Mouse (Mus musculus): Measurements from ENCODE around the gene Atrnl1. TPM values are rescaled to one million over a fixed set of nuclear protein-coding genes. Genes with fewer than 3 reads are reported as not detected.
A peak's percentile ranks its signal among the peaks of the same experiment; 100 is the strongest.

Atrnl1 gene
- polyA plus RNA-seq, 1 experiment = 35.9 TPM

- DNase-seq (ENCODE audit: extremely low spot score in 1 of 2, low spot score in 1 of 2) = peak in 1 of 2 experiments; percentile 52
These were observed 289.2 kb downstream of the Atrnl1 start for GRCm38 (mm10) chr19:57900037-57900436.

GRCm38 (mm10) chr19:57909466-57909865, 298.6 kb downstream of the Atrnl1 start:
- no peak for DNase-seq (ENCODE audit: extremely low spot score in 1 of 2, low spot score in 1 of 2)

GRCm38 (mm10) chr19:57910650-57911049, 299.8 kb downstream of the Atrnl1 start:
- DNase-seq (ENCODE audit: extremely low spot score in 1 of 2, low spot score in 1 of 2) = no peak

DNA sequence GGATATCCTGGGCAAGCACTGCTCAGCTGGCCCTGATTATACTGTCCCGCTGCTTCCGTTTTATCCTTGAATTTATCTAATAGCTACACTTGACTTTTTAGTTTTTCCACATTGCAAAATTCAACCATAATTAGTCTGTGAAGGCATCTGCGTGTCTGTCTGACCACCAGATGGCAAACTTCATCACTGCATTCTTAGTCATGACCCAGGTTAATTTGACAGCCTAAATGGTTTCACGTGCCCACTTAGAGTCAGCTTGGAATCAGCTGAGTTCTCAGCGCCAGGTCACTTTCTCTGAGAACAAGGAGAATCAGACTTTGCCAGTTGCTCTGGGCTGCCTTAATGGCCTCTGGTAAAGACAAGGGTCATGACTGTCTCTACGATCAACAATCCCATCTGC, 305.5 kb downstream of the Atrnl1 start:
- peak in 1 of 2 experiments; percentile 34 for DNase-seq (ENCODE audit: extremely low spot score in 1 of 2, low spot score in 1 of 2)

DNA sequence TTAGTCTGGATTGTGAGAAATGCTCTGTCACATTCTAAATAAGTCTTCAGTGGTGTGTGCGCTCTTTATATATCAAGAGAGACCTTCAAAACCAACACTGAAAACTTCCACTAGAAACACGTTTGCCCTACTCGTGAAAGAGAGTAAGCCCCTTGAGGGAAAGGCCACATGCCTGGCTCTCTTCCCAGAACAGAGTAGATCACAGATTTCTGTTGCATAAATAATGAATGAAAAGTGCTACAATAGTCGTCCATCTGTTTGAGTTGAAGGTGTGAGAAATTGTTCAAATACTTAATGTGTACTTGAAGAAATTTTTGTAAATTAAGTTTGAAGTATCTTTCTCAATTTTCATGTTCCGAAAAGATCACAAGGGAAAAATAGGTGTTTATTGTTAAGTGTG, 312.2 kb downstream of the Atrnl1 start:
- no peak for DNase-seq (ENCODE audit: extremely low spot score in 1 of 2, low spot score in 1 of 2)

GRCm38 (mm10) chr19:57924856-57925255, 314.0 kb downstream of the Atrnl1 start:
- DNase-seq (ENCODE audit: extremely low spot score in 1 of 2, low spot score in 1 of 2) = no peak

GRCm38 (mm10) chr19:57925681-57926080, 314.8 kb downstream of the Atrnl1 start:
- no peak for DNase-seq (ENCODE audit: extremely low spot score in 1 of 2, low spot score in 1 of 2)

GRCm38 (mm10) chr19:57926164-57926860, 315.5 kb downstream of the Atrnl1 start:
- no peak for DNase-seq (ENCODE audit: extremely low spot score in 1 of 2, low spot score in 1 of 2)

GRCm38 (mm10) chr19:57926941-57927471, 316.2 kb downstream of the Atrnl1 start:
- peak in 1 of 2 experiments; percentile 26 for DNase-seq (ENCODE audit: extremely low spot score in 1 of 2, low spot score in 1 of 2)

GRCm38 (mm10) chr19:57927566-57928523, 317.0 kb downstream of the Atrnl1 start:
- DNase-seq (ENCODE audit: extremely low spot score in 1 of 2, low spot score in 1 of 2) = no peak

- DNase-seq (ENCODE audit: extremely low spot score in 1 of 2, low spot score in 1 of 2) = no peak
These were observed 320.8 kb downstream of the Atrnl1 start for GRCm38 (mm10) chr19:57931626-57932025.

DNA sequence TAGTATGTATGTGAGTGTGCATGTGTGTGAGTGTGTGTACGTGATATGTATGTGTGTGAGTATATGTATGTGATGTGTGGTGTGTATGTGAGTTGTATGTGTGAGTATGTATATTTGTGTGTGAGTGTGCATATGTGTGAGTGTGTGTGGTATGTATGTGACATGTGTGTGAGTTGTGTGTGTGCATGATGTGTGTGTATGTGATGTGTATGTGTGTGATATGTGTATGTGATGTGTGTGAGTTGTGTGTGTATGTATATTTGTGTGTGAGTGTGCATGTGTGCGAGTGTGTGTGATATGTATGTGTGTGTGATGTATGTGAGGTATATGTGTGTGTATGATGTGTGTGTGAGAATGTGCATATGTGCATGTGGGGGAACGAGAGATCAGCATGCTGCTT, 326.0 kb downstream of the Atrnl1 start:
- no peak for DNase-seq (ENCODE audit: extremely low spot score in 1 of 2, low spot score in 1 of 2)

DNA sequence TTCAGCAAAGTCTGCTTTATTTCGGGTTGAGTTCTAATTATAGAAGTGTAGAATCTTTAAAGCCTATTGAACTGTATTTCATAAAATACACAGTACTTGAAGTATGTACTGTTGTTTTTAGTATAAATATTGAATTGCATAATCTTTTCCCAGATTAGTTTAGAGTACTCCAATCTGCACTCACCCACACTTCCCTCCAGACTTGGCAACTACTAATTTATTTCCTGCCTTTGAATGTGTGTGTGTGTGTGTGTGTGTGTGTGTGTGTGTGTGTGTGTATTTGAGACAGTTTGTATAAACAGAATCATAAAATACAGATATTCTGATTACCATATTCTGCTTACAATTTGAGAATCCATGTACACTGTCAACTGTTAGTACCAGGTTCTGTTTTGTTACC, 328.3 kb downstream of the Atrnl1 start:
- DNase-seq (ENCODE audit: extremely low spot score in 1 of 2, low spot score in 1 of 2) = no peak

DNA sequence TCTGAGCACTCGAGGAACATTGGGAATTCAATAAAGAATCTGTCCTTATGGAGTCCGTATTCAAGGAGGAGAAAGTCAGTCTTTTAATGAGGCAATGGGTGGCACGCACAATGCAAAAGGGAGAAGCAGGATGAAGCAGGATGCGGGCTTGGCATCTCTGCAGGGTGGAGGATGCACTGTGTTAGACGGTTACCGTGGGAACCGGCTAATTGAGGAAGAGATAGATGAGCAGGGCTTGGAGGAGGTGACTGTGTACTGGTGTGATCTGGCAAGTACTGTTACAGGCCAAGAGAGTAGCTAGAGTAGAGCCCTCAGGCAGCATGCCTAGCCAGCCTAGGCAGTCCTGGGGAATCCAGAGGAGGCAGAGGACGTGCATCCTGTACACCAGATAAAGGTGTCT, 330.7 kb downstream of the Atrnl1 start:
- DNase-seq (ENCODE audit: extremely low spot score in 1 of 2, low spot score in 1 of 2) = peak; percentile 41 to 77

- DNase-seq (ENCODE audit: extremely low spot score in 1 of 2, low spot score in 1 of 2) = no peak
These were observed 331.4 kb downstream of the Atrnl1 start for GRCm38 (mm10) chr19:57942281-57942680.

GRCm38 (mm10) chr19:57943308-57943707, 332.5 kb downstream of the Atrnl1 start:
- DNase-seq (ENCODE audit: extremely low spot score in 1 of 2, low spot score in 1 of 2) = no peak

DNA sequence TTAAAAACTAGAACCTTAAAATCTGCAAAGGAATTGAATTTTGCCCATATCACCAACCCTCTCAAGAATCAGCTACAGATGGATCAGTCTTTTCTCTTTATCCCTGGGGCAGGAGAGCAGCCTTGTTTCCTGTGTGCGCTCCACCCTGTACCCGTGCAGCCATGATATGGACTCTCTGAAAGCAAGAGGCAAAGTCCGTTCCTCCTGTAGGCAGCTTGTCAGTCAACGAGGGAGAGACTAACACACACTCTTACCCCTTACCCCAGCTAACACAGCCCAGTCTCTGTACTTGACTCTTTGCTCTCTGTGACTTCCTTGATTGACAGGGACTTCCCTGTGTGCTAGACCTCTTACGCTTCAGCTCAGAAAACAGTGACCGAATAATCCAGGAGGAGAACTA, 333.8 kb downstream of the Atrnl1 start:
- no peak for DNase-seq (ENCODE audit: extremely low spot score in 1 of 2, low spot score in 1 of 2)

GRCm38 (mm10) chr19:57945626-57946250, 334.9 kb downstream of the Atrnl1 start:
- DNase-seq (ENCODE audit: extremely low spot score in 1 of 2, low spot score in 1 of 2) = no peak

GRCm38 (mm10) chr19:57948489-57948888, 337.7 kb downstream of the Atrnl1 start:
- DNase-seq (ENCODE audit: extremely low spot score in 1 of 2, low spot score in 1 of 2) = no peak

GRCm38 (mm10) chr19:57949260-57949917, 338.6 kb downstream of the Atrnl1 start:
- no peak for DNase-seq (ENCODE audit: extremely low spot score in 1 of 2, low spot score in 1 of 2)
